Mouse (Mus musculus): Measurements from ENCODE around the gene Tmem176a.

Tmem176a gene

GRCm38 (mm10) chr6:48875515-48875914 lies 34.8 kb downstream of the Tmem176a start:
- no peak for DNase-seq (ENCODE audit: extremely low spot score, low read depth, low spot score)

DNA sequence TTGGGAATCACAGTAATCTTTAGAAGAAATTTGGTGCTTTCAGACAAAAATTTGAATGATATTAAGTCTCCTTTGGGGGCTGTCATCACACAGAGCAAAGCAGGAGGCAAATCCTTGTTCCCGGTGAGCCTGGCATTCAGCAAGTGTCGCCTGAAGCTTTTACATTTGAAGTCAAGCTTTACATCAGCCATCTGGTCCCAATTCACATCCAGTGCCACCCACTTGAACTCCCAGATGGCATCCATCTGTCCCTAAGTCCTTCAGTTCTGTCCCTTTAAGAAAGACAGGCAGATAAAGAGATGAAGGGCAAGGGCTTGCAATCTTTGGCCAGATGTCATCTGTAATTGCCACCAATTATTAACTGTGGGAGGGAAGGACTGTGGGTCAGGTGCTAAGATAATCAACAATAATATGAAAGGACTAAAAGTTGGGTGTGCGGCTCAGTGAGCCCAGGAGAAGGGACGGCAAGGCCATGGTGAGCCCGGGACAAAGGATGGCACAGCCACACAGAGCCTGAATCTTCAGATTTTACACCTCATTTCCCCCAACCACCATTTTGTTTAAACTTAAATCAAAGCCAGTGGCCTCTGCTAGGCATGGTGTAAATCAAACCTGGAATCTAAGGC lies 35.9 kb downstream of the Tmem176a start:
- DNase-seq (ENCODE audit: extremely low spot score, low read depth, low spot score) = no peak

- no peak for DNase-seq (ENCODE audit: extremely low spot score, low read depth, low spot score)
Measured at GRCm38 (mm10) chr6:48894203-48894602, 53.5 kb downstream of the Tmem176a start.

DNA sequence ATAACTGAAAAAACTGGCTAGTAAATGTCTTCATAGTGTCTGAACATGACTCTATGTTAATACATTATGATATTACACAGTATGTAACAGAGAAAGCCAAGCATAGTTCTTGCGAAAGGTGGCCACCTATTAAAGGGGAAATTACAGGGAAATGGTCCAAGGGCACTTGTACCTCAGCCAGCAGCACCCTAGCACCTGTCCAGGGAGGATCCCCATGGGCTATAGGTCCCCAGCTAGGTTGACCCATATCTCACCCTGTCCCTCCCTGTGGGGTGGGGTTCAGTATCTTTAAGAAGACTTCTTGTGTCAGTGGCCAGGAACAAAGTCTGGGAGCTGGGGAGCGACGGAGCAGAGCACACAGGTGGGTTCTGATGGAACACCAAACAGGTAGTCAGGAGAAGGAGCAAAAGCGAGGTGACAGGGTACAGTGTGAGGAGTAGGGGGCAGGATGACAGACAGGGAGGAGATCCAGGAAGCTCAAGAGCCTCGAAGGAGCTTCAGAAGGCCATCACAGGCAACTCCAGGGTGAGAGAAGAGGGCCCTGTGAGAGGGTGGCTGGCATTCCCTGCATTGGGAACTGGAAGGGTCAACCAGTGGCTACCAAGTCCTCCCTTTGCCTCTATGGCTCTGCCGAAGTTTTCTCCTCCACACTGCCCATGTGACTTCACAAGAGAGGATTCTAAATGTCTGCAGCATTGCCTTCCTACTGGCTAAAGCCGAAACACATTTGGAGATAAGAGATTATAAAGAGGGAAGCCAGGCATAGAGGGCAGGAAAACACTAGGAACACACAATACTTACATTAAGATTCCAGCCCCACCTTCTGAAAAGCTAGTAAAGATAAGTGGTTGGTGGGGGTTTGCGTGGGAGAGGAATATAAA lies 54.5 kb downstream of the Tmem176a start:
- DNase-seq (ENCODE audit: extremely low spot score, low read depth, low spot score) = no peak

GRCm38 (mm10) chr6:48895941-48896340 lies 55.2 kb downstream of the Tmem176a start:
- no peak for DNase-seq (ENCODE audit: extremely low spot score, low read depth, low spot score)

All from hindlimb bud, embryonic 11.5 days (tissue).